Mouse (Mus musculus): Measurements from ENCODE around the gene Fbxo47.

Gene Fbxo47

GRCm38 (mm10) chr11:97812491-97812921 is 71.4 kb downstream of the Fbxo47 start:
- no peak for DNase-seq (ENCODE audit: low spot score in 2 of 2)

GRCm38 (mm10) chr11:97811569-97812362 is 72.2 kb downstream of the Fbxo47 start:
- DNase-seq (ENCODE audit: low spot score in 2 of 2) = no peak

GRCm38 (mm10) chr11:97810970-97811369 is 73.0 kb downstream of the Fbxo47 start:
- DNase-seq (ENCODE audit: low spot score in 2 of 2) = no peak

GRCm38 (mm10) chr11:97810356-97810755 is 73.6 kb downstream of the Fbxo47 start:
- no peak for DNase-seq (ENCODE audit: low spot score in 2 of 2)

- no peak for DNase-seq (ENCODE audit: low spot score in 2 of 2)
These were observed 74.5 kb downstream of the Fbxo47 start for GRCm38 (mm10) chr11:97809235-97810121.

- no peak for DNase-seq (ENCODE audit: low spot score in 2 of 2)
These were observed 75.2 kb downstream of the Fbxo47 start for GRCm38 (mm10) chr11:97808621-97809234.

GRCm38 (mm10) chr11:97808093-97808492 is 75.9 kb downstream of the Fbxo47 start:
- no peak for DNase-seq (ENCODE audit: low spot score in 2 of 2)

GRCm38 (mm10) chr11:97807626-97808025 is 76.3 kb downstream of the Fbxo47 start:
- no peak for DNase-seq (ENCODE audit: low spot score in 2 of 2)

- no peak for DNase-seq (ENCODE audit: low spot score in 2 of 2)
These were observed 77.4 kb downstream of the Fbxo47 start for GRCm38 (mm10) chr11:97806613-97806964.

GRCm38 (mm10) chr11:97805662-97806612 is 78.0 kb downstream of the Fbxo47 start:
- no peak for DNase-seq (ENCODE audit: low spot score in 2 of 2)

GRCm38 (mm10) chr11:97804841-97805661 is 78.9 kb downstream of the Fbxo47 start:
- DNase-seq (ENCODE audit: low spot score in 2 of 2) = no peak

- no peak for DNase-seq (ENCODE audit: low spot score in 2 of 2)
These were observed 80.1 kb downstream of the Fbxo47 start for GRCm38 (mm10) chr11:97803847-97804246.

All from right cerebral cortex, postnatal 36 days (tissue).